Mouse (Mus musculus): ENCODE data around the gene Cfap57.
"Not testable (repeated sequence)": the region's sequence is repeated elsewhere in the genome, so short reads cannot be mapped to it uniquely, and the experiment has no call there.

Cfap57 gene

DNA sequence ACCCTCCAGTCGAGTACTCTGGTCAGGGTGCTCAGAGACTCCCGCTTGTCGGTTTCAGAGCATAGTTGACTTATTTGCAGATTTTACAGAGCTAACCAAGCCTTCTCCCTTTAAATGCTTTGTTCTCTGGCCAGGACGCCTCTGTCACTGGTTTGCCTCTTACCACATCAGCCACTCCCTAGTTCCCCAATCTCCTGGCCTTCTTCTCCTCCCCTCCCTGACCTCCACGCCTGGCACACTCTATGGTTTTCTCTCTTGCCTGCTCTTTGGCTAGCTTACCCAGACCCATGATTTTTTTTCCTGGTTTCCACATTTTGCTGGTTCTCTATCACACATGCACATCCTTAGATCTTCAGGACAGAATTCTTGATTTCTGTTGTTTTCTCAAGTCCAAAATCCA lies 102.4 kb downstream of the Cfap57 start:
- no peak for DNase-seq (ENCODE audit: low spot score)

GRCm38 (mm10) chr4:118517497-118518146 lies 103.0 kb downstream of the Cfap57 start:
- no peak for DNase-seq (ENCODE audit: low spot score)

DNA sequence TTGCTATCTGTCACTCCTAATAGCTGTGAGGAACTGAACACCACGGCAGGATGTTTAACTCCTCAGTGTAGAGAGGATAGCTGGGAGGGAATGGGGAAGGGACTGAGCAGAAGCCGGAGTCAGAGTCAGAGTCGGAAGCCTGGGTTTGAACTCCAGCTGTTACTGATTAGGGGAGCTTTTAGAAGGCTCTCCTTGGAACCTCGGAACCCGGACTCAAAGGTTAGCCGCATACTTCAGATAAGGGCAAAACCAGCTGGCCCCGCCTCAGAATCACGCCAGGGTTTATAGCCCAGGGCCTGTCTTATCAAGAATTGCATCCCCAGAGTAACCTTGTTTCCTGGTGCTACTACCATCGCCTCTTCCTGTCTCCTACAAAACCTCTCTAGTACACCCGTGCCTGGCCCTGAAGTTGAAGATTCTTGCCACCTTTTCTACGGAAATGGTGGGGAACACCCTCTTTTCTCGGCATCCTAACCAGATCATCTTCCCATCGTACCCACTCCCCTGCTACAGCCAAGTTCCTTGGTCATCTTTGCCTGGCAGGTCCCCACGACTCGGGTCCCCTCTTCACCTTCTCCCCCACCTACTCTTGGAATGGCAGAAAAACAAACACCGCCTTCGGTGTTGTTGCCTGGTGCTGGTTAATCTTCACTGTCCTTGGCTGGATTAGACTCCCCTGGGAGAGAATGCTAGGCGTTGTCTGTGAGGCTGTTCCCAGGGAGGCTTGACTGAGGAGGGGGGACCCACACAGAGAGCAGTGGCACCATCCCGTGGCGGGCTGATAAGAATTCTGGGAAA lies 103.7 kb downstream of the Cfap57 start:
- DNase-seq (ENCODE audit: low spot score), result no peak

GRCm38 (mm10) chr4:118509050-118509449 lies 111.5 kb downstream of the Cfap57 start:
- no peak for DNase-seq (ENCODE audit: low spot score)

DNA sequence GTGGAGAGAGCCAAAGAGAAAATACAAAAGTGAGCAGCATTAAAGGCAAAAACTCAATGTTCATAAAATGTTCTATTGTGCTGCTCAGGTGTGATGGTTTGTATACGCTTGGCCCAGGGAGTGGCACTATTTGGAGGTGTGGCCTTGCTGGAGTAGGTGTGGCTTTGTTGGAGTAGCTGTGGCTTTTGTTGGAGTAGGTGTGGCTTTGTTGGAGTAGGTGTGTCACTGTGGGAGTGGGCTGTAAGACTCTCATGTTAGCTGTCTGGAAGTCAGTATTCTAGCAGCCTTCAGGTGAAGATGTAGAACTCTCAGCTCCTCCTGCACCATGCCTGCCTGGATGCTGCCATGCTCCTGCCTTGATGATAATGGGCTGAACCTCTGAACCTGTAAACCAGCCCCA lies 113.4 kb downstream of the Cfap57 start:
- not testable (repeated sequence) for DNase-seq (ENCODE audit: low spot score)

GRCm38 (mm10) chr4:118505551-118505950 lies 115.0 kb downstream of the Cfap57 start:
- DNase-seq (ENCODE audit: low spot score), result no peak
